Mouse (Mus musculus): ENCODE data around the gene Itpkb. TPM values are rescaled to one million over a fixed set of nuclear protein-coding genes. Genes with fewer than 3 reads are reported as not detected.

Itpkb gene
- total RNA-seq, 1 experiment from 2014 or later, result 15.9 TPM

DNA sequence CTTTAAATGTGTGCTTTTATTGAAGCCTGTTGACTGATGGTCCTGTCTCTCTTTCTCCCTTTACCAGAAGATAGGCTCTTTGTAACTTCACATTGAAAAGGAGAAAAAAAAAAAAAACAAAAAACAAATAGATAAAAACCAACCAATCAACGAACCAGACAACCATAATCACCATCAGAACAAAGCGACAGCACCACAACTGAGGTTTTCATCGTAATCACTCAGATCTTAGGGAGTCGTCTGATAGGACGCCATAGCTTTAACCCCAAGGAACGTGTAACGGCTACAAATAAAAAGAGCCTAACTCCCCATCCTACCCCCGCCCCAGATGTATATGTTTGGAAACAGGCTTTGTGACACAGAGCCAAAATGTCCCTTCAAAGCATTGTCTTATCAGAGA is 8.1 kb downstream of the Itpkb start:
- ATAC-seq (replicated peaks; ENCODE audit: low read depth, poor library complexity, severe bottlenecking), result no peak

GRCm38 (mm10) chr1:180339143-180339542 is 8.9 kb downstream of the Itpkb start:
- no peak for ATAC-seq (replicated peaks; ENCODE audit: low read depth, poor library complexity, severe bottlenecking)

DNA sequence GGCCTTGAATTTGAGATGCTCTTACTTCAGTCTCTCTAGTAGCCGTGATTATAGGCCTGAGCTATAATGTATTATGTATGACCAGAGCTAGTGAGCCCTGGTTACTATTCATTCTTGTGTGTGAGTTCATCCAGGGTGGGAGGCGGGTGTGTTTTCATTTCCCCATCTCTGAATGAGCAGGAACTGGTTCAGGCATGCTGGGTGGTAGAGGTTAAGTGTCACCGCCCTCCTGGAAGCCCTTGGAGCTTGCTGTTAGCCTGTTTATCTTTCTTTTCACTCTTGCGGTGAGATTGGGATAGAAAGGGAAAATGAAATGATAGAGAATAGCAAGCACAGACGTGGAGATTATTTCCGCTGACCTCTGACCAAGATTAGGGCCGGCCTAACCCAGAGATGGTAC is 12.7 kb downstream of the Itpkb start:
- peak; percentile 34 for ATAC-seq (replicated peaks; ENCODE audit: low read depth, poor library complexity, severe bottlenecking)

- ATAC-seq (replicated peaks; ENCODE audit: low read depth, poor library complexity, severe bottlenecking), result peak; percentile 24; the same call in 1 of the 2 replicates
Measured at GRCm38 (mm10) chr1:180343434-180344210, 13.3 kb downstream of the Itpkb start.

GRCm38 (mm10) chr1:180345098-180345497 is 14.8 kb downstream of the Itpkb start:
- ATAC-seq (replicated peaks; ENCODE audit: low read depth, poor library complexity, severe bottlenecking), result no peak

DNA sequence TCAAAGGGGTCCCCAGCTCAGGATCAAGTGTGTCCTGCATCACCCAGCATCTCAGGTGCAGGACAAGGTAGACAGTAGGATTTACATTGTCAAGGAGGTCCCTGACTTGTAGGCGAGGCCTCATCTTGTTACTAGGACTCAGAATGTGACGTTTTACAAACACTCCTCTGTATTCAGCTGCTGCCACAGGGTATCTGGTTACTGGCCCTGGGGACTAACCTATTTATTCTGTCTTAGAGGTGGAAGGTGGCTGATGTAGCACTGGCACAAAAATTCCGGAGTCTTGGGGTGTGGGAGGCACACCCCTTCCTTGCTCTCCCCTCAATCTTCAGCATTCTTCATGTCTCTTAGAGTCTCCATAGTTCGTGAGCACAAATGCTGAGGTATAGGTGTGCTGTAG is 16.8 kb downstream of the Itpkb start:
- no peak for ATAC-seq (replicated peaks; ENCODE audit: low read depth, poor library complexity, severe bottlenecking)

- no peak for ATAC-seq (replicated peaks; ENCODE audit: low read depth, poor library complexity, severe bottlenecking)
Measured at GRCm38 (mm10) chr1:180347907-180348306, 17.6 kb downstream of the Itpkb start.

- no peak for ATAC-seq (replicated peaks; ENCODE audit: low read depth, poor library complexity, severe bottlenecking)
Measured at GRCm38 (mm10) chr1:180349090-180349489, 18.8 kb downstream of the Itpkb start.

DNA sequence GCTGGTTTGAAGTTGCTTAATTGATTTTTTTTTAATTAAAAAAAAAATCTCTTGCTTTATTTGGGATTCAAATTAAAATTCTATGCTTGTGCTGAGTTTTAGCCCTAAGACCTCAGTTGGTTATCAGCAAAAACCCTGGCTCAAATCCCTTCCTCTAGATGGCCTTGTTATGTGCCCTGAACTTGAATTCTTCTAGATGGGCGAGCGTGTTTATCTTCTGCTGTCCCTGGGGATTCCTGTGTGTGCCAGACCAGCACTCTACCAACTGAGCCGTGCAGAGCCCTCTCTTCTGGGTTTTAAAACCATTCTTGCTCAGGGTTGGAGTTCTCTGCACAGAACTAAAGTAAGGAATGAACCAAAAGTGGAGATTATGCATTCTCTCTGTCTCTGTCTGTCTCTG is 22.0 kb downstream of the Itpkb start:
- no peak for ATAC-seq (replicated peaks; ENCODE audit: low read depth, poor library complexity, severe bottlenecking)

DNA sequence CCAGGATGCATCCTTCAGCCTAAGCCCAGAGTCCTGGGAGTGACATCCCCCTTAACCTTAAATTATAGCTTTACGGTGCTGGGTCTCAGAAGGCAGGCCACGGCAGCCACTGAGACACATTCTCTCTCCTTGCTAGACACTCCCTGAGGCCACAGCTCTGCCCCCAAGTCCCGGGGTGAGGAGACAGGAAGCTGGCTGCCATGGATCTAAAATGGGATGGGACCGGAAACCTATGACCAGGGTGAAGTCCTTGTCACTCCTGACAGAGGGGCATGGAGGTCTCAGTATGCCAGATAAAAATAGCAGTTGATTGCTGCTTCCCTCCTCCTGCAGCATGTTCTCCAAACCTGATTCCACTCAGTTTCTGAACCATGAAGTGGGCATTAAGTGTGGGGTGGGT is 23.8 kb downstream of the Itpkb start:
- ATAC-seq (replicated peaks; ENCODE audit: low read depth, poor library complexity, severe bottlenecking), result no peak

GRCm38 (mm10) chr1:180354976-180355730 is 24.9 kb downstream of the Itpkb start:
- ATAC-seq (replicated peaks; ENCODE audit: low read depth, poor library complexity, severe bottlenecking), result no peak

DNA sequence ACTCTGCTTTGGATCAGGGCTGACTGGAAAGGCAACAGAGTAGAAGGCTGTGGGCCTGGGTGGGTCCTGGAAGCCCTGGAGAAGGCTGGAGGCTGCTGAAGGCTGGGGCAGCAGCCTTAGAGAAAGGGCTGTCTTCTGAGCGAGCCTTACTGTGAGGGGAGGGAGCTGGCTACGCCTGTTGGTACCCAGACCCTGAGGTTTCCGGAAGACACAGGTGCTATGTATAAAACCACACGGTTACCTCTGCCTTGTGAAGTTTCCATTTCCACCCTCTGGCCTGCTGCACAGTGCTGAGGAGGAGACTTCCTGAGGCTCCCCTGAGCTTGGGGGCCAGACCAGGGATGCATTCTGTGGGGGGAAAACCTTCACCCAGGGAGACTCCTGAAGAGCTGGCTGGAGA is 25.9 kb downstream of the Itpkb start:
- peak; percentile 30 for ATAC-seq (replicated peaks; ENCODE audit: low read depth, poor library complexity, severe bottlenecking)

- 0 out of 2 replicates have a peak, but pooled peaks have one; percentile 34 for ATAC-seq (replicated peaks; ENCODE audit: low read depth, poor library complexity, severe bottlenecking)
Measured at GRCm38 (mm10) chr1:180356857-180357256, 26.6 kb downstream of the Itpkb start.

GRCm38 (mm10) chr1:180357893-180358331 is 27.6 kb downstream of the Itpkb start:
- ATAC-seq (replicated peaks; ENCODE audit: low read depth, poor library complexity, severe bottlenecking), result no peak

GRCm38 (mm10) chr1:180358466-180358865 is 28.2 kb downstream of the Itpkb start:
- ATAC-seq (replicated peaks; ENCODE audit: low read depth, poor library complexity, severe bottlenecking), result no peak

GRCm38 (mm10) chr1:180359311-180359710 is 29.0 kb downstream of the Itpkb start:
- ATAC-seq (replicated peaks; ENCODE audit: low read depth, poor library complexity, severe bottlenecking), result no peak

GRCm38 (mm10) chr1:180362176-180362575 is 31.9 kb downstream of the Itpkb start:
- ATAC-seq (replicated peaks; ENCODE audit: low read depth, poor library complexity, severe bottlenecking), result no peak

GRCm38 (mm10) chr1:180362844-180363243 is 32.6 kb downstream of the Itpkb start:
- ATAC-seq (replicated peaks; ENCODE audit: low read depth, poor library complexity, severe bottlenecking), result 0 out of 2 replicates have a peak, but pooled peaks have one; percentile 13

DNA sequence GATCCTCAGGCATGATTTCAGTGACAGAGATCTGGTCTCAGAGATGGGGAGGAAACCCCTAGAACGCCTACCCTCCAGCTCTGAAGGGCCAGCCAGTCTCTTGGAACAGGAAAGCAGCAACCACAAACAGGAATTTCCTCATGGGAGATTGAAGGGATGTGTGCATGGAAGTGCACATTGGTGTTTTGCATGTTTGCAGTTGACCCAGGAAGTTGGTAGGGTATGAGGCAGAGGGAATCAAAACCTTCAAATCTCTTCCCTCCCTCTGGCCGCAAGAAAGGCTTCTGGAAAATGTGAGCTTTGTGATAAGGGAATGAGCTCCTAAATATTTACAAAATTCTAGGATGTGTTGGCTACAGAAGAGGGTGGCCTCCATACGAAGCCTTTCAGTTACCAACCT is 33.0 kb downstream of the Itpkb start:
- no peak for ATAC-seq (replicated peaks; ENCODE audit: low read depth, poor library complexity, severe bottlenecking)

GRCm38 (mm10) chr1:180364005-180364404 is 33.7 kb downstream of the Itpkb start:
- ATAC-seq (replicated peaks; ENCODE audit: low read depth, poor library complexity, severe bottlenecking), result no peak; the same call in 1 of the 2 replicates

GRCm38 (mm10) chr1:180364720-180365119 is 34.4 kb downstream of the Itpkb start:
- ATAC-seq (replicated peaks; ENCODE audit: low read depth, poor library complexity, severe bottlenecking), result no peak
